Mouse (Mus musculus): Measurements from ENCODE around the gene Olfr180. TPM values are rescaled to one million over a fixed set of nuclear protein-coding genes. Genes with fewer than 3 reads are reported as not detected.

Olfr180 gene
- polyA plus RNA-seq (2014; fragmentation: Nextera tagmentation; extraction: Ambion mirVana) = not detected in 2 replicates

- no peak within 1 kb of the TSS for H3K4me3 ChIP-seq (ENCODE audit: low read depth, low read length)
- DNase-seq (ENCODE audit: low spot score) (no peak), ATAC-seq (replicated peaks; ENCODE audit: low FRiP score) (no peak)
- H3K36me3 ChIP-seq (ENCODE audit: control insufficient read depth, insufficient read depth, low read length) = no peaks in the 10 kb centered on the region
- no peak within 1 kb of the TSS for H3K27ac ChIP-seq (ENCODE audit: low read depth, low read length)
- no peak within 1 kb of the TSS for H3K4me2 ChIP-seq (ENCODE audit: low read depth, low read length, severe bottlenecking)
- no peaks in the 10 kb centered on the region for H3K27me3 ChIP-seq (ENCODE audit: control insufficient read depth, insufficient read depth, low read length)
- WGBS = 86% methylated on average over 4 of the region's 4 CpGs
- H3K4me1 ChIP-seq (replicated peaks; ENCODE audit: control insufficient read depth, insufficient read depth, low read length) = no peaks in the 10 kb centered on the region
- H3K9me3 ChIP-seq (ENCODE audit: control insufficient read depth, low read length) = no peaks in the 10 kb centered on the region; the same call in 1 of the 2 replicates
- H3K9ac ChIP-seq (ENCODE audit: low read length) = no peak within 1 kb of the TSS
Measured at GRCm38 (mm10) chr16:58929292-58929691, at the start of gene Olfr180. TSS of gene Olfr180 (minus strand) at chr16:58929392.

GRCm38 (mm10) chr16:58928655-58929054, 537 bp downstream of the Olfr180 start, which contains the start of gene Olfr181:
TSS of gene Olfr181 (minus strand) at chr16:58928755.
- no peaks in the 10 kb centered on the region for H3K36me3 ChIP-seq (ENCODE audit: control insufficient read depth, insufficient read depth, low read length)
- no peaks in the 10 kb centered on the region; the same call in 1 of the 2 replicates for H3K9me3 ChIP-seq (ENCODE audit: control insufficient read depth, low read length)
- DNase-seq (ENCODE audit: low spot score) (no peak), ATAC-seq (replicated peaks; ENCODE audit: low FRiP score) (no peak)
- no peak within 1 kb of the TSS for H3K4me2 ChIP-seq (ENCODE audit: low read depth, low read length, severe bottlenecking)
- no peak within 1 kb of the TSS for H3K4me3 ChIP-seq (ENCODE audit: low read depth, low read length)
- H3K9ac ChIP-seq (ENCODE audit: low read length) = no peak within 1 kb of the TSS
- H3K4me1 ChIP-seq (replicated peaks; ENCODE audit: control insufficient read depth, insufficient read depth, low read length) = no peaks in the 10 kb centered on the region
- WGBS = 61% methylated on average over 1 of the region's 1 CpGs
- H3K27me3 ChIP-seq (ENCODE audit: control insufficient read depth, insufficient read depth, low read length) = no peaks in the 10 kb centered on the region
- H3K27ac ChIP-seq (ENCODE audit: low read depth, low read length) = no peak within 1 kb of the TSS

GRCm38 (mm10) chr16:58891963-58892362, 37.2 kb downstream of the Olfr180 start, which contains the start of gene Olfr178:
TSS of gene Olfr178 (minus strand) at chr16:58892063.
- H3K4me2 ChIP-seq (ENCODE audit: low read depth, low read length, severe bottlenecking) = no peak within 1 kb of the TSS
- no peaks in the 10 kb centered on the region for H3K9me3 ChIP-seq (ENCODE audit: control insufficient read depth, low read length)
- no peaks in the 10 kb centered on the region for H3K4me1 ChIP-seq (replicated peaks; ENCODE audit: control insufficient read depth, insufficient read depth, low read length)
- DNase-seq (ENCODE audit: low spot score) (no peak), ATAC-seq (replicated peaks; ENCODE audit: low FRiP score) (no peak)
- no peak within 1 kb of the TSS for H3K27ac ChIP-seq (ENCODE audit: low read depth, low read length)
- 91% methylated on average over 3 of the region's 3 CpGs for WGBS
- no peak within 1 kb of the TSS for H3K9ac ChIP-seq (ENCODE audit: low read length)
- H3K4me3 ChIP-seq (ENCODE audit: low read depth, low read length) = no peak within 1 kb of the TSS
- H3K27me3 ChIP-seq (ENCODE audit: control insufficient read depth, insufficient read depth, low read length) = no peaks in the 10 kb centered on the region
- H3K36me3 ChIP-seq (ENCODE audit: control insufficient read depth, insufficient read depth, low read length) = no peaks in the 10 kb centered on the region

- Histone ChIP-seq H3K9me3 (ENCODE audit: control insufficient read depth, low read length) (no peaks in the 10 kb centered on the region), H3K27ac (ENCODE audit: low read depth, low read length) (no peak overlapping the region), H3K4me2 (ENCODE audit: low read depth, low read length, severe bottlenecking) (no peak overlapping the region), H3K9ac (ENCODE audit: low read length) (no peak overlapping the region), H3K27me3 (ENCODE audit: control insufficient read depth, insufficient read depth, low read length) (no peaks in the 10 kb centered on the region), H3K4me1 (replicated peaks; ENCODE audit: control insufficient read depth, insufficient read depth, low read length) (no peaks in the 10 kb centered on the region), H3K36me3 (ENCODE audit: control insufficient read depth, insufficient read depth, low read length) (no peaks in the 10 kb centered on the region), H3K4me3 (ENCODE audit: low read depth, low read length) (no peak overlapping the region)
- no peak for DNase-seq (ENCODE audit: low spot score)
- whole genome bisulfite sequencing = 92% methylated on average over 2 of the region's 2 CpGs
- ATAC-seq (replicated peaks; ENCODE audit: low FRiP score) = no peak
Measured at GRCm38 (mm10) chr16:58884416-58884815, 44.8 kb downstream of the Olfr180 start.

- H3K9me3 ChIP-seq (ENCODE audit: control insufficient read depth, low read length) = no peaks in the 10 kb centered on the region
- 73% methylated on average over 1 of the region's 1 CpGs for WGBS
- H3K4me1 ChIP-seq (replicated peaks; ENCODE audit: control insufficient read depth, insufficient read depth, low read length) = no peaks in the 10 kb centered on the region
- H3K9ac ChIP-seq (ENCODE audit: low read length) = no peak within 1 kb of the TSS
- no peak within 1 kb of the TSS for H3K27ac ChIP-seq (ENCODE audit: low read depth, low read length)
- no peak within 1 kb of the TSS for H3K4me2 ChIP-seq (ENCODE audit: low read depth, low read length, severe bottlenecking)
- no peaks in the 10 kb centered on the region for H3K27me3 ChIP-seq (ENCODE audit: control insufficient read depth, insufficient read depth, low read length)
- ATAC-seq (replicated peaks; ENCODE audit: low FRiP score) (no peak), DNase-seq (ENCODE audit: low spot score) (no peak)
- no peaks in the 10 kb centered on the region for H3K36me3 ChIP-seq (ENCODE audit: control insufficient read depth, insufficient read depth, low read length)
- no peak within 1 kb of the TSS for H3K4me3 ChIP-seq (ENCODE audit: low read depth, low read length)
Measured at GRCm38 (mm10) chr16:58874668-58875067, 54.5 kb downstream of the Olfr180 start, which contains the start of gene Olfr177. TSS of gene Olfr177 (minus strand) at chr16:58874768.

Other genes starting within 250 kb of the Olfr180 start
- not detected in 2 replicates for gene Gpr15, start 210.3 kb downstream of the Olfr180 start, polyA plus RNA-seq (2014; fragmentation: Nextera tagmentation; extraction: Ambion mirVana)
- gene Cldnd1, start 201.5 kb downstream of the Olfr180 start, polyA plus RNA-seq (2014; fragmentation: Nextera tagmentation; extraction: Ambion mirVana) = 115 and 116 TPM in 2 replicates
- gene Olfr172, start 166.2 kb downstream of the Olfr180 start, polyA plus RNA-seq (2014; fragmentation: Nextera tagmentation; extraction: Ambion mirVana) = not detected in 2 replicates
- not detected in 2 replicates for gene Olfr173, start 129.1 kb downstream of the Olfr180 start, polyA plus RNA-seq (2014; fragmentation: Nextera tagmentation; extraction: Ambion mirVana)
- gene Olfr175-ps1, start 102.6 kb downstream of the Olfr180 start, polyA plus RNA-seq (2014; fragmentation: Nextera tagmentation; extraction: Ambion mirVana) = not detected in 2 replicates
- not detected in 2 replicates for gene Olfr177, start 54.6 kb downstream of the Olfr180 start, polyA plus RNA-seq (2014; fragmentation: Nextera tagmentation; extraction: Ambion mirVana)
- gene Olfr178, start 37.3 kb downstream of the Olfr180 start, polyA plus RNA-seq (2014; fragmentation: Nextera tagmentation; extraction: Ambion mirVana) = not detected in 2 replicates
- gene Olfr181, start 637 bp downstream of the Olfr180 start, polyA plus RNA-seq (2014; fragmentation: Nextera tagmentation; extraction: Ambion mirVana) = not detected in 2 replicates
- gene Olfr183, start 66.0 kb upstream of the Olfr180 start, polyA plus RNA-seq (2014; fragmentation: Nextera tagmentation; extraction: Ambion mirVana) = not detected in 2 replicates
- gene Olfr186, start 100.9 kb upstream of the Olfr180 start, polyA plus RNA-seq (2014; fragmentation: Nextera tagmentation; extraction: Ambion mirVana) = not detected in 2 replicates
- not detected in 2 replicates for gene Olfr187, start 110.4 kb upstream of the Olfr180 start, polyA plus RNA-seq (2014; fragmentation: Nextera tagmentation; extraction: Ambion mirVana)
- not detected in 2 replicates for gene Olfr190, start 148.6 kb upstream of the Olfr180 start, polyA plus RNA-seq (2014; fragmentation: Nextera tagmentation; extraction: Ambion mirVana)
- gene Olfr191, start 160.4 kb upstream of the Olfr180 start, polyA plus RNA-seq (2014; fragmentation: Nextera tagmentation; extraction: Ambion mirVana) = not detected in 2 replicates
- gene Olfr193, start 182.5 kb upstream of the Olfr180 start, polyA plus RNA-seq (2014; fragmentation: Nextera tagmentation; extraction: Ambion mirVana) = not detected in 2 replicates
- not detected in 2 replicates for gene Olfr194, start 191.7 kb upstream of the Olfr180 start, polyA plus RNA-seq (2014; fragmentation: Nextera tagmentation; extraction: Ambion mirVana)
- not detected in 2 replicates for gene Olfr195, start 217.7 kb upstream of the Olfr180 start, polyA plus RNA-seq (2014; fragmentation: Nextera tagmentation; extraction: Ambion mirVana)
- not detected in 2 replicates for gene Olfr196, start 241.1 kb upstream of the Olfr180 start, polyA plus RNA-seq (2014; fragmentation: Nextera tagmentation; extraction: Ambion mirVana)

All from forebrain, embryonic 11.5 days (tissue).